Mouse (Mus musculus): ENCODE measurements around the gene Mrpl20. TPM values are rescaled to one million over a fixed set of nuclear protein-coding genes. Genes with fewer than 3 reads are reported as not detected.

Gene Mrpl20
- 258 and 275 TPM in 2 replicates for polyA plus RNA-seq (2014; fragmentation: Nextera tagmentation; extraction: Ambion mirVana)

DNA sequence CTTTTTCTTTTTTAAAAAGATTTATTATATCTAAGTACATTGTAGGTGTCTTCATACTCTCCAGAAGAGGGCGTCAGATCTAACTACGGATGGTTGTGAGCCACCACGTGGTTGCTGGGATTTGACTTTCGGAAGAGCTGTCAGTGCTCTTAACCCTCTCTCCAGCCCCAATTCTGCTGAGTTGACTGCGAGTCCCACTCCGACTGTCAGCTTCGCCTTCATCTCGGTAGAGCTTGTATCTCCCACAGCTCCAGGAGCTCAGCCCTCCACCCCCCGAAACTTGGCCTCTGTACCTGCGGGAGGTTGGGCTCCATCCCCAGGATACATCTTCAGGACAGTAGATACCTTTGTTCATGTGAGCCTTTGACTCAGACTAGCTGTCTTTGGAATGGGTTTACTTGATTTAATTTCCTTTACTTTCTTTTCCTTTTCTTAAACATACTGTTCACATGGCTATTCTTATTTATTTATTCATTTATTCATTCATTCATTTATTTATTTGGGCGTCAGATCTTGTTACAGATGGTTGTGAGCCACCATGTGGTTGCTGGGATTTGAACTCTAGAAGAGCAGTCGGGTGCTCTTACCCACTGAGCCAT lies at the start of gene Mrpl20:
Mrpl20 (plus strand) TSS at position 138 of the 599 bp plus-strand sequence.
- ATAC-seq (ENCODE audit: low read depth): no peak
- Histone ChIP-seq H3K36me3 (ENCODE audit: control insufficient read depth, insufficient read depth, low read length) (peaks cover 6% of the 10 kb centered on the region; the same call in 1 of the 2 replicates), H3K4me2 (ENCODE audit: low read depth, low read length) (peak within 1 kb of the TSS; percentile 81), H3K27me3 (ENCODE audit: control insufficient read depth, insufficient read depth, low read length) (no peaks in the 10 kb centered on the region), H3K4me1 (ENCODE audit: control insufficient read depth, insufficient read depth, low read length) (peaks cover 14% of the 10 kb centered on the region), H3K27ac (ENCODE audit: low read depth, low read length) (peak within 1 kb of the TSS; percentile 48), H3K4me3 (ENCODE audit: low read depth, low read length) (peak within 1 kb of the TSS; percentile 89), H3K9ac (replicated peaks; ENCODE audit: low read depth, low read length) (peak within 1 kb of the TSS; percentile 83), H3K9me3 (ENCODE audit: control insufficient read depth, low read length) (no peaks in the 10 kb centered on the region)
- 12% methylated on average over 12 of the region's 12 CpGs for WGBS

GRCm38 (mm10) chr4:155757011-155757410 lies 45.7 kb upstream of the Mrpl20 start:
- no peak overlapping the region for H3K4me2 ChIP-seq (ENCODE audit: low read depth, low read length)
- peaks cover 15% of the 10 kb centered on the region for H3K4me1 ChIP-seq (ENCODE audit: control insufficient read depth, insufficient read depth, low read length)
- ATAC-seq (ENCODE audit: low read depth): no peak
- no peaks in the 10 kb centered on the region for H3K27me3 ChIP-seq (ENCODE audit: control insufficient read depth, insufficient read depth, low read length)
- peaks cover 29% of the 10 kb centered on the region for H3K36me3 ChIP-seq (ENCODE audit: control insufficient read depth, insufficient read depth, low read length)
- no peaks in the 10 kb centered on the region for H3K9me3 ChIP-seq (ENCODE audit: control insufficient read depth, low read length)
- no peak overlapping the region for H3K27ac ChIP-seq (ENCODE audit: low read depth, low read length)
- no peak overlapping the region for H3K4me3 ChIP-seq (ENCODE audit: low read depth, low read length)
- 92% methylated on average over 12 of the region's 12 CpGs for WGBS
- H3K9ac ChIP-seq (replicated peaks; ENCODE audit: low read depth, low read length): no peak overlapping the region

DNA sequence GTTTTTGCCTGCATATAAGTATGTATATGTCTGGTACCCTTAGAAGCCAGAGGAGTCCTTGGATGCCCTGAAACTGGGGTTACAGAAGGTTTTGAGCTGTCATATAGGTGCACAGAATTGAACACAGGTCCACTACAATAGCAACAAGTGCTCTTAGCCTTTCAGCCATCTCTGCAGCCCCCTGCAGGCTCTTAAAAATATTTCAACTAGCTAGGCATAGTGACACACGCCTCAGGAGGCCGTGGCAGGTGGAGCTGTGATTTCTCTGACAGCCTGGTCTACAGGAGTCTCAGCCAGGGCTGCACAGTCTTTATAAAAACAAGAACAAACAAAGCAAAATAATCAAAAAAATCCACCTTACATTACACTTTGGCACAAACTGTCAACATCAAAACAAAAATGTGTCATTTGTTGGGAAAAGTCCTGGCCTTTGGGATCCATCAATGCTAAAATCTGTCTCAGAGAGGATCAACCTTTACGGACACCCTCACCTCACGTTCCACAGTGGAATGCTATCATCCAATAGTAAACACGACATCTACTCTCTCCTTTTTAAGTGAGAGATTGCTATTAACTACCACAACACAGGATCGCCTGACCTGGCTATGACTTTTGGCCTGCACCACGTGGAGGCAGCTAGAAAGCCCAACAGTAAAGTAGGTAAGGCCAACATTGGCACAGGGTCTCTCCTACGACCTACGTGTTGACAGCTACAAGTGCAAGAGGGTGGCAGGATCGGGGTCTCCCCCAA lies 42.6 kb upstream of the Mrpl20 start:
- Histone ChIP-seq H3K27me3 (ENCODE audit: control insufficient read depth, insufficient read depth, low read length) (no peaks in the 10 kb centered on the region), H3K27ac (ENCODE audit: low read depth, low read length) (no peak overlapping the region), H3K4me1 (ENCODE audit: control insufficient read depth, insufficient read depth, low read length) (peaks cover 15% of the 10 kb centered on the region), H3K9me3 (ENCODE audit: control insufficient read depth, low read length) (no peaks in the 10 kb centered on the region), H3K36me3 (ENCODE audit: control insufficient read depth, insufficient read depth, low read length) (peaks cover 8% of the 10 kb centered on the region), H3K4me3 (ENCODE audit: low read depth, low read length) (peak overlapping the region; percentile 81), H3K9ac (replicated peaks; ENCODE audit: low read depth, low read length) (peak overlapping the region; percentile 66), H3K4me2 (ENCODE audit: low read depth, low read length) (peak overlapping the region; percentile 98)
- WGBS: 6% methylated on average over 10 of the region's 10 CpGs
- peak; percentile 38; the same call in 1 of the 2 replicates for ATAC-seq (ENCODE audit: low read depth)

- 2% methylated on average over 68 of the region's 68 CpGs for WGBS
- H3K36me3 ChIP-seq (ENCODE audit: control insufficient read depth, insufficient read depth, low read length): 0 out of 2 replicates have a peak, but pooled peaks cover under 1% of the 10 kb centered on the region
- H3K4me2 ChIP-seq (ENCODE audit: low read depth, low read length): peak within 1 kb of the TSS; percentile 98
- H3K4me1 ChIP-seq (ENCODE audit: control insufficient read depth, insufficient read depth, low read length): peaks cover 15% of the 10 kb centered on the region
- H3K9ac ChIP-seq (replicated peaks; ENCODE audit: low read depth, low read length): peak within 1 kb of the TSS; percentile 66
- H3K9me3 ChIP-seq (ENCODE audit: control insufficient read depth, low read length): no peaks in the 10 kb centered on the region
- peak within 1 kb of the TSS; percentile 81 for H3K4me3 ChIP-seq (ENCODE audit: low read depth, low read length)
- peak; percentile 96 for ATAC-seq (ENCODE audit: low read depth)
- no peaks in the 10 kb centered on the region for H3K27me3 ChIP-seq (ENCODE audit: control insufficient read depth, insufficient read depth, low read length)
- H3K27ac ChIP-seq (ENCODE audit: low read depth, low read length): 0 out of 2 replicates have a peak within 1 kb of the TSS, but pooled peaks have one; percentile 10
Observed at GRCm38 (mm10) chr4:155760613-155761355, 41.9 kb upstream of the Mrpl20 start, which contains the start of gene Atad3a. Gene Atad3a, minus strand, starts transcription at chr4:155761093.

- Histone ChIP-seq H3K27me3 (ENCODE audit: control insufficient read depth, insufficient read depth, low read length) (no peaks in the 10 kb centered on the region), H3K9me3 (ENCODE audit: control insufficient read depth, low read length) (no peaks in the 10 kb centered on the region), H3K36me3 (ENCODE audit: control insufficient read depth, insufficient read depth, low read length) (no peaks in the 10 kb centered on the region), H3K4me3 (ENCODE audit: low read depth, low read length) (peak overlapping the region; percentile 81), H3K4me1 (ENCODE audit: control insufficient read depth, insufficient read depth, low read length) (peaks cover 15% of the 10 kb centered on the region), H3K4me2 (ENCODE audit: low read depth, low read length) (peak overlapping the region; percentile 98), H3K9ac (replicated peaks; ENCODE audit: low read depth, low read length) (peak overlapping the region; percentile 46), H3K27ac (ENCODE audit: low read depth, low read length) (no peak overlapping the region)
- ATAC-seq (ENCODE audit: low read depth): peak; percentile 9; the same call in 1 of the 2 replicates
- WGBS: 3% methylated on average over 28 of the region's 28 CpGs
Observed at GRCm38 (mm10) chr4:155761356-155762099, 41.1 kb upstream of the Mrpl20 start.

GRCm38 (mm10) chr4:155762357-155762756 lies 40.3 kb upstream of the Mrpl20 start:
- H3K4me2 ChIP-seq (ENCODE audit: low read depth, low read length): peak overlapping the region; percentile 98; the same call in 1 of the 2 replicates
- H3K27ac ChIP-seq (ENCODE audit: low read depth, low read length): no peak overlapping the region
- ATAC-seq (ENCODE audit: low read depth): no peak
- H3K27me3 ChIP-seq (ENCODE audit: control insufficient read depth, insufficient read depth, low read length): no peaks in the 10 kb centered on the region
- no peaks in the 10 kb centered on the region for H3K9me3 ChIP-seq (ENCODE audit: control insufficient read depth, low read length)
- no peaks in the 10 kb centered on the region for H3K36me3 ChIP-seq (ENCODE audit: control insufficient read depth, insufficient read depth, low read length)
- 90% methylated on average over 3 of the region's 3 CpGs for WGBS
- H3K4me3 ChIP-seq (ENCODE audit: low read depth, low read length): no peak overlapping the region
- H3K9ac ChIP-seq (replicated peaks; ENCODE audit: low read depth, low read length): no peak overlapping the region
- peaks cover 15% of the 10 kb centered on the region for H3K4me1 ChIP-seq (ENCODE audit: control insufficient read depth, insufficient read depth, low read length)

- H3K27me3 ChIP-seq (ENCODE audit: control insufficient read depth, insufficient read depth, low read length): 0 out of 2 replicates have a peak, but pooled peaks cover 3% of the 10 kb centered on the region
- H3K9ac ChIP-seq (replicated peaks; ENCODE audit: low read depth, low read length): peak overlapping the region; percentile 71; the same call in 1 of the 2 replicates
- ATAC-seq (ENCODE audit: low read depth): no peak
- peak overlapping the region; percentile 68; the same call in 1 of the 2 replicates for H3K27ac ChIP-seq (ENCODE audit: low read depth, low read length)
- H3K4me1 ChIP-seq (ENCODE audit: control insufficient read depth, insufficient read depth, low read length): 0 out of 2 replicates have a peak, but pooled peaks cover 11% of the 10 kb centered on the region
- no peaks in the 10 kb centered on the region for H3K9me3 ChIP-seq (ENCODE audit: control insufficient read depth, low read length)
- no peaks in the 10 kb centered on the region for H3K36me3 ChIP-seq (ENCODE audit: control insufficient read depth, insufficient read depth, low read length)
- peak overlapping the region; percentile 78 for H3K4me2 ChIP-seq (ENCODE audit: low read depth, low read length)
- H3K4me3 ChIP-seq (ENCODE audit: low read depth, low read length): peak overlapping the region; percentile 42; the same call in 1 of the 2 replicates
- WGBS: 64% methylated on average over 5 of the region's 5 CpGs
Observed at GRCm38 (mm10) chr4:155769496-155769879, 33.2 kb upstream of the Mrpl20 start.

DNA sequence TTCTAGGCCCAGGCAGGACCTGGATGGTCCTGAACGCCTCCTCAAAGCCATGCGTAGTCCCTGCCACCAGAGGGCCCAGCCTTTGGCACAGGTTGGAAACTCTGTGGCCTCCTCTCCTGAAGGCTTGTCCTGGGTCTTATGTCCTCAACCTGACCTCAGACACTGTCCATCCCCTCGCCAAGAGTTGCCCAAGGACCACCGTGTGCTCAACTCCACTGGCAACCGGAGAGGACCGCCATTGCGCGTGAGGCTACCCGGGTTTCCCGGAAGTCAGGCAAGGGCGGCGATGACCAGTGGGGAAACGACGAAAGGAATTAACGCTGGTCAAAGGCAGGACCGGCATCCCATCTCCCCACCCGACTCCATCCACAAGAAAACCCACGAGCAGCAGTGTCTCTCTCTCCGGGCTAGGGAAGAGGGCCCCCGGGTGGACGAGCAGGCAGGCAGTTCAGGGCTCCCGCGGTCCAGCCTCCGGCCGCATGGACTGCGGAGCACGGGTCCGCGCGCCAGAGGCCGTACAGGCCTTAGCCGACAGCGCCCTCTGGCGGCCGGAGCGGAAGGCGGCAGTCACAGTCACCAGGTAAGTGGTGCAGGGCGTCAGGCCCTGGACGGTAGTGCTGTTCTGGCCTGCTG lies 32.7 kb upstream of the Mrpl20 start:
- H3K4me3 ChIP-seq (ENCODE audit: low read depth, low read length): peak overlapping the region; percentile 42
- H3K9me3 ChIP-seq (ENCODE audit: control insufficient read depth, low read length): no peaks in the 10 kb centered on the region
- peaks cover 13% of the 10 kb centered on the region; the same call in 1 of the 2 replicates for H3K4me1 ChIP-seq (ENCODE audit: control insufficient read depth, insufficient read depth, low read length)
- H3K36me3 ChIP-seq (ENCODE audit: control insufficient read depth, insufficient read depth, low read length): no peaks in the 10 kb centered on the region
- peak overlapping the region; percentile 68 for H3K27ac ChIP-seq (ENCODE audit: low read depth, low read length)
- peak; percentile 84 for ATAC-seq (ENCODE audit: low read depth)
- WGBS: 0% methylated on average over 36 of the region's 39 CpGs
- H3K27me3 ChIP-seq (ENCODE audit: control insufficient read depth, insufficient read depth, low read length): 0 out of 2 replicates have a peak, but pooled peaks cover 3% of the 10 kb centered on the region
- H3K9ac ChIP-seq (replicated peaks; ENCODE audit: low read depth, low read length): peak overlapping the region; percentile 71
- H3K4me2 ChIP-seq (ENCODE audit: low read depth, low read length): peak overlapping the region; percentile 78

Measured in neural tube, embryonic 14.5 days (tissue).